Mouse (Mus musculus): ENCODE data around the gene Sds. TPM values are rescaled to one million over a fixed set of nuclear protein-coding genes. Genes with fewer than 3 reads are reported as not detected.
A peak's percentile ranks its signal among the peaks of the same experiment; 100 is the strongest.

The Sds gene
- polyA plus RNA-seq, 1 experiment, result not detected

DNA sequence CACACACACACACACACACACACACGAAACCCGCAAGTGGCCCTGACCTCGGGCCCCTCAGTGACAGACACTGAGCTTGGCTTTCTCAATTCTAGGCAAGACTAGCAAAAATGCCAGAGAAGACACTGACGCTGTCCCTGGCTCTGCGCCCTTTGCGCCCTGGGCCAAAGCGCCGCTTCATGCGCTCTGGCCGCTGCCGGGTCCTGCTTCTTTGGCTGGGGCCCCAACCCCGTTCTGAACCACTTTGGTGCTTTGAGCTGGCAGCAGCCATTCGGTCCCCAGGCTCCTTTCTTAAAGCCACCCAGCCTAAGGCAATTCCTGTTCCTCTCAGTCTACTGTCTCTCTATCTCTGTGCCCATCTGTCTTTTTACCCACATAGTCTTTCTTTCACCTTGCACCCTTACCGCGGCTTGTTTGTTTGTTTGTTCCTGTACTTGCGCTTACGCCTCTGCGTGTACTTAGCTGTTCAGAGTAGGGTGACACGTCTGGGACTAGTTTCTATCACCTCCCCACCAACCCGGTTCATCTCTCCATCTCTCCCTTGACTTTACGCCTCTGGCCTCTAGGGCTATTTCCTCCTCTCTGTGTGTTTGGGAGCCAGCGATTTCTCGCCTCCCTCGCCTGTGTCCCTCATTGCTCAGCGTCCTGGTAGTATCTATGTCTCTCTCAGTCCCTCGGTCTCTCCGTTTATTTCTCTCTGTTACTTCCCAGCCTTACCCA is 37.2 kb upstream of the Sds start:
- no peak for DNase-seq (ENCODE audit: low read depth, low spot score)
- WGBS, result 3% methylated on average over 27 of the region's 27 CpGs

GRCm38 (mm10) chr5:120439887-120440670 is 36.2 kb upstream of the Sds start:
- WGBS, result 2% methylated on average over 61 of the region's 61 CpGs
- DNase-seq (ENCODE audit: low read depth, low spot score), result no peak

- WGBS, result 3% methylated on average over 14 of the region's 14 CpGs
- DNase-seq (ENCODE audit: low read depth, low spot score), result peak; percentile 75
Observed at GRCm38 (mm10) chr5:120440733-120441132, 35.6 kb upstream of the Sds start.

- no peak for DNase-seq (ENCODE audit: low read depth, low spot score)
- 19% methylated on average over 13 of the region's 13 CpGs for WGBS
Observed at GRCm38 (mm10) chr5:120447305-120447704, 29.0 kb upstream of the Sds start.

DNA sequence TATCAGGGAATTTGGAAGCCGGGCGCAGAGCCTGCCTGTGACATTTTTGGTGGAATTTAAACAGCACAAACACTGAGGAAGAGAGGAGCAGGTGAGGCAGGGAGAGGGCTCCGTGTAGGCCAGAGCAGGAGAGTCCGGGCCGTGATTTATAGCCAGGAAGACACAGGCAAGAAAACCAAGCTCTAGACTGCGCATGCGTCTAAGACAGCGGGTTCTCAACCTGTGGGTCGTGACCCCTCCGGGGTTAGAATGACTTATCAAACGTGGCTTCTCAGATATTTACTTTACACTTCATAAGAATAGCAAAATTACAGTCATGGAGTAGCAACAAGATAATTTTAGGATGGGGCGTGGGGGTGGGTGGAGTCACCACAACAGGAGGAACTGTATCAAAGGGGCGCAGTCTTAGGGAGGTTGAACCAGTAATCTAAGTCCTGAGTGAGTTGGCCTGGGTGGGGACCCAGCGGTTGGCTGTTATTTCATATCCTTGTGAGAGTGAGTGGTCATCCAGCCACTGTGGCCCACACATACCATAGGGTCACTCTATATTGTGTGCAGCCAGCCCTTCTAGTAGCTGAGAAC is 21.5 kb upstream of the Sds start:
- WGBS, result 28% methylated on average over 14 of the region's 14 CpGs

DNA sequence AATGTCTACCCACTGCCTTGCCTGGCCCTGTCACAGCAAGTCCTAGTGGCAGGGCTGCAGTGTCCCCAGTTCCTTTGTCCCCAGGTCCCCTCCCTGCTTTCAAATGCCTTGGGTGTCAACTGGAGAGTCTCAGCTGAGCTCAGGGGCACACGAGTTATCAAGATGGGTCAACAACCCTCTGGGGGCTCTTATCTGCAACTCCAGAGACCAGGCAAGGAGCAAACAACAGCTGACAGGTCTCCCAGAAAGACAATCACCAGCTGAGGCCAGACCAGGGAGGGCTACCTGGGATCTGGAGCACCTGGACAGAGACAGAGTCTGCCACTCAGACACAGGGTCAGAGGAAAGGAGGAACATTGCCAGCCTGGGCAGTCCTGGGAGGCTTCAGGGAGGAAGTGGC is 20.1 kb upstream of the Sds start:
- DNase-seq (ENCODE audit: low read depth, low spot score), result no peak
- WGBS, result 10% methylated on average over 1 of the region's 1 CpGs

More for the DNA sequence above, 21.5 kb upstream of the Sds start:
- no peak for DNase-seq (ENCODE audit: low read depth, low spot score)

- DNase-seq (ENCODE audit: low read depth, low spot score), result no peak
- 72% methylated on average over 7 of the region's 7 CpGs for WGBS
Observed at GRCm38 (mm10) chr5:120456841-120457554, 19.3 kb upstream of the Sds start.

GRCm38 (mm10) chr5:120457628-120458027 is 18.7 kb upstream of the Sds start:
- WGBS, result 11% methylated on average over 9 of the region's 9 CpGs
- no peak for DNase-seq (ENCODE audit: low read depth, low spot score)

- WGBS, result 75% methylated on average over 10 of the region's 10 CpGs
- no peak for DNase-seq (ENCODE audit: low read depth, low spot score)
Observed at GRCm38 (mm10) chr5:120459133-120459532, 17.2 kb upstream of the Sds start.

DNA sequence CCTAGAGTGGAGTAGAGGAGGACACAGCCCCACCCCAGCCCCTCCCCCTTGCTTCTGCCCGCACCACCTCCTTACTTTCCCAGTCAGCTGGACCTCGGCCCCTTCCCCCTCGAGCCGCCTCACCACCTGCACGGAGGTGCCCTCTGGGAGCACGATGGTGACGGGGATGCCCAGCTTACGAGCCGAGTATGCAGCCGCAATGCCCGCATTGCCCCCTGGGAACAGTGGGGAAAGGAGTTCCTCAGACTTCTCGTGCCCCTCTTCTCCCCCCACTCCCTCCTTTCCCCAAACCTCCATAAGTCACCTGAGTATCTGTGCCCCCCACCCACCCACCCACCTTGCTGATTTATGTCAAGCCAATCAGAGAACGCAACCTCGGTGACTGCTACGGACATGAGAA is 14.4 kb upstream of the Sds start:
- 67% methylated on average over 15 of the region's 15 CpGs for WGBS

GRCm38 (mm10) chr5:120464321-120464720 is 12.0 kb upstream of the Sds start:
- 78% methylated on average over 4 of the region's 4 CpGs for WGBS
- no peak for DNase-seq (ENCODE audit: low read depth, low spot score)

More for the DNA sequence above, 14.4 kb upstream of the Sds start:
- DNase-seq (ENCODE audit: low read depth, low spot score), result no peak

DNA sequence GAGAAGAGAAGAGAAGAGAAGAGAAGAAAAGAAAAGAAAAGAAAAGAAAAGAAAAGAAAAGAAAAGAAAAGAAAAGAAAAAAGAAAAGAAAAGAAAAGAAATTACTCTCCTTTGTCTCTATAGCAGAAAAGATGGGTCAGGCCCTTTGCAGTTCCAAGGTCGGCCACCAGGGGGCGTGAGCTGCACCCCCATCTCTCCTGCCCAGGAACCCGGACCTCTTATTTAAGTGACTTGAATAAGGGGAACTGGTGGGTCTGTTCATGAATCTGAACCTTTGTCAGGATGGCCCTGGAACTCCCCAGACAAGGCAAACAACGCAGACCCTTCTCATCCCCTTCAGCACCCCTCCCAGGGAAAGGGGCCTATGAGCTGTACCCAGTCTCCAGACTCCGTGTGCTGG is 11.3 kb upstream of the Sds start:
- no peak for DNase-seq (ENCODE audit: low read depth, low spot score)
- 33% methylated on average over 5 of the region's 5 CpGs for WGBS

- DNase-seq (ENCODE audit: low read depth, low spot score), result peak; percentile 45
- WGBS, result 32% methylated on average over 6 of the region's 6 CpGs
Observed at GRCm38 (mm10) chr5:120465860-120466259, 10.5 kb upstream of the Sds start.

GRCm38 (mm10) chr5:120467026-120467425 is 9.3 kb upstream of the Sds start:
- DNase-seq (ENCODE audit: low read depth, low spot score), result peak; percentile 39
- 12% methylated on average over 4 of the region's 4 CpGs for WGBS

DNA sequence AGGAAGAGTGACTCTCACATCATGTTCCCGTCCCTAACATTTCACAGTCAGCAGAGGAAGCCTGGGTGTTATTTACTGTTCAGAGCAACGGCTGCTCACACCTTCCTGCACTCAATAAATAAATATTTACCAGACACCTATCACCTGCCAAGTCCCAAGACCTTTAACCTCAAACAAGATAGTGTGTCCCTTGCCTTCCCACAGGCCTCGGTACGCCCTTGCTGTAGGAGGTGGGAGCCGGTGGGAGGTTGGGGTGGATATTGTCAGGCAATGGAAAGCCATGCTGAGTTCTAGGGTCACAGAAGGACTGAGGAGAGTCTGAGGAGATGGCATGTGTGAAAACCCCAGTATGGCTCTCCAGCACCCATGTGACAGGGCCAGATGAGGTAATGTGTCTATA is 8.0 kb upstream of the Sds start:
- peak; percentile 43 for DNase-seq (ENCODE audit: low read depth, low spot score)
- 33% methylated on average over 5 of the region's 5 CpGs for WGBS

DNA sequence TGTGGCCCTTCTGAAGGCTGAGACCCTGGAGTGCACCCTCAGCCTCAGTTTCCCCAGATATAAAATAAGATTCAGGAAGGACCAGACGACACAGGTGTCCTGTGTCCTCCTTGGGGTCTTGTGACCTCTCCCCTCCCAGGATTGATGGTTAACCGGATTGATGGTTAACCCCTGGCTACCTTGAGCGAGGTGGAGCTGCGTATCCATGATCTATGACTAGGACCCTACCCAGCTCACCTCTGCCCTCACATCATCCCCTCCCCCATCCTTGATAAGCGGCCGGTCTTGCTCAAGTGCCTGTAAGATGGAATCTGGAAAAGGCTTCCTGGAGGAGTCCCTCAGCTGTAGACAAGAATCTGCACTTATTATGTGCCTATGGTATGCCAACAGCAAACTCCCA is 7.5 kb upstream of the Sds start:
- WGBS, result 84% methylated on average over 6 of the region's 6 CpGs
- DNase-seq (ENCODE audit: low read depth, low spot score), result no peak

GRCm38 (mm10) chr5:120471538-120471937 is 4.8 kb upstream of the Sds start:
- DNase-seq (ENCODE audit: low read depth, low spot score), result no peak
- 19% methylated on average over 4 of the region's 4 CpGs for WGBS

GRCm38 (mm10) chr5:120472770-120473169 is 3.6 kb upstream of the Sds start, which contains the start of gene Sdsl:
TSS of gene Sdsl (minus strand) at chr5:120472810.
- 72% methylated on average over 8 of the region's 8 CpGs for WGBS
- no peak for DNase-seq (ENCODE audit: low read depth, low spot score)

DNA sequence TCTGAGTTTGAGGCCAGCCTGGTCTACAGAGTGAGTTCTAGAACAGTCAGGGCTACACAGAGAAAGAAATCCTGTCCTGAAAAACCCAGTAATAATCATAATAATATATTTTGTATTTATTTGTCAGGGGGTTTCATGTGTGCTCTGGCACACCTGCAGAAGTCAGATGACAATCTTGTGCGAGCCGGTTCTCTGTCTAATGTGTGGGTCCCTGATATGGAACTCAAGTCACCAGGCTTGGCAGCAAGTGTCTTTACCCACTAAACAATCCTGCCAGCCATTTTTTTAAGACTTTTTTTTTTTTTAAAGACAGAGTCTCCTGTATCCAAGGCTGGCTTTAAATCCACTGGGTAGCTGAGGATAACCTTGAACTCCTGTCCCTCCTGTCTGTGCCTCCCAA is 3.0 kb upstream of the Sds start:
- DNase-seq (ENCODE audit: low read depth, low spot score), result no peak
- WGBS, result 90% methylated on average over 2 of the region's 2 CpGs

- DNase-seq (ENCODE audit: low read depth, low spot score), result no peak
- WGBS, result 67% methylated on average over 8 of the region's 8 CpGs
Observed at GRCm38 (mm10) chr5:120475861-120476260, 465 bp upstream of the Sds start.

Measured in large intestine, adult 2 months (tissue).